Mouse (Mus musculus) c-Kit-positive CD71-negative TER-119-negative erythroid progenitor cells, embryonic 14.5 days (primary cell): ENCODE measurements at regions not wholly inside any gene's neighbourhood (a gene's known extent, or its start where the extent isn't known, plus 50 kb on each side); places are given as distances from the start of the nearest gene placed in this dataset.

Source experiments
- DNase-seq: peaks from one replicate; pipeline ENCODE4 v3.0.0-alpha.2; 2013; ENCODE audit warnings: low read depth

GRCm38 (mm10) chr2:84266158-84266557 lies 159.1 kb downstream of the Calcrl start:
- DNase-seq = no peak

GRCm38 (mm10) chr2:84266883-84267554 lies 158.2 kb downstream of the Calcrl start:
- no peak for DNase-seq

- DNase-seq = no peak
These were observed 151.0 kb downstream of the Calcrl start for GRCm38 (mm10) chr2:84274038-84274724.

DNA sequence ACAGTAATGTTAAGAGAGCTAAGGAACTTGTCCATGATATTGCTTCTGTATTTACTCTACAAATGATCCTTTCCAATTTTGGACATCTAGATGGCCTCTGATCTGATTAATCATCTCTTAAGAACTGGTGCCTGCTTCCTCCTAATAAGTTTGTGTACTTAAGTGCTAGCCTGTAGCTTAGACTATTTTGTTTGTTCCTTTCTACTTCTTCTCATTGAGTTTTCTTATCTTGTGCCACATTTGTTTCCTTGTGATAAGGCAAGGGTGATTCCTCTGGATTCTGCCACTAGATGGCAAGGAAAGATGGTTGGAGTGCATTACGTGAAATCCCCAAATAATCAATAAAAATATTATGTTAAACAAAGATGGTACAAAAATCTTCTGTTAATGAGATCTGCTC lies 148.0 kb downstream of the Calcrl start:
- DNase-seq = no peak
